Mouse (Mus musculus): ENCODE measurements around the gene Slitrk4. TPM values are rescaled to one million over a fixed set of nuclear protein-coding genes. Genes with fewer than 3 reads are reported as not detected.

Slitrk4 gene
- total RNA-seq (2021): 1 to 10 TPM; 6.2 to 9.2 TPM

- peak; percentile 11 for DNase-seq
These were observed at the start of gene Slitrk4 for GRCm38 (mm10) chrX:64276290-64277125. TSS of gene Slitrk4 (minus strand) at chrX:64276996.

DNA sequence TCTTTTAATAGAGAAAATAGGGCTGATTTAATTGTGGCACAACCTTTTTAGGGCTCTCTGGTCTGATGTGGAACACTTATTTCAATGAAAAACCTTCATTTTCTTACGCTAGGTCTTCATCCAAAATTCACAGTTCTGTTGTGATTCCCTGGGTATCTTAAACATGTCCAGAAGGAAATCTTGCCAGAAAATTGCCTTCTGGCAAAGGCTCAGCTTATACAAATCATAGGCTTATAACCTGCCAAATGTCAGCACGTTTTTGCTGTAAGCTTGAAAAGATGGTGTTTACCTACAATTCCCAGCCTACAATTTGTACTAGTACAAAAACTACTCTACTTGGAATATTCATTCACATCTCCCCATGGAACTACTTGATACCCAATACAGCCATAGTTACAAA lies 42.7 kb upstream of the Slitrk4 start:
- no peak for DNase-seq

DNA sequence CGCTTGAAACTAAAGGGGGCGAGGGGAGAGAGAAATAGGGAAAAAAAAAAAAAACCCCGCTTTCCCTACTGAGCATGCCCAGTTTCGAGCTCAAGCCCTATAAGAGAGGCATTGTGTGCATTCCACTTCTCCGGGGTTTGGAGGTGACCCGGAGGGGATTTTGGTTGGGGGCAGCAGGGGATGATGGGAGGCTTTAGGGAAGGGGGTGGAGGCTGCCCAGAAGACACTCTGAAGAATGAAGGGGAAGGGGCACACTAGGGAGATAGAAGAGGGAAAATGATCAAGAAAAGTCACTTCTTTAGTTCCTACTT lies 1.1 kb upstream of the Slitrk4 start:
- DNase-seq: no peak

DNA sequence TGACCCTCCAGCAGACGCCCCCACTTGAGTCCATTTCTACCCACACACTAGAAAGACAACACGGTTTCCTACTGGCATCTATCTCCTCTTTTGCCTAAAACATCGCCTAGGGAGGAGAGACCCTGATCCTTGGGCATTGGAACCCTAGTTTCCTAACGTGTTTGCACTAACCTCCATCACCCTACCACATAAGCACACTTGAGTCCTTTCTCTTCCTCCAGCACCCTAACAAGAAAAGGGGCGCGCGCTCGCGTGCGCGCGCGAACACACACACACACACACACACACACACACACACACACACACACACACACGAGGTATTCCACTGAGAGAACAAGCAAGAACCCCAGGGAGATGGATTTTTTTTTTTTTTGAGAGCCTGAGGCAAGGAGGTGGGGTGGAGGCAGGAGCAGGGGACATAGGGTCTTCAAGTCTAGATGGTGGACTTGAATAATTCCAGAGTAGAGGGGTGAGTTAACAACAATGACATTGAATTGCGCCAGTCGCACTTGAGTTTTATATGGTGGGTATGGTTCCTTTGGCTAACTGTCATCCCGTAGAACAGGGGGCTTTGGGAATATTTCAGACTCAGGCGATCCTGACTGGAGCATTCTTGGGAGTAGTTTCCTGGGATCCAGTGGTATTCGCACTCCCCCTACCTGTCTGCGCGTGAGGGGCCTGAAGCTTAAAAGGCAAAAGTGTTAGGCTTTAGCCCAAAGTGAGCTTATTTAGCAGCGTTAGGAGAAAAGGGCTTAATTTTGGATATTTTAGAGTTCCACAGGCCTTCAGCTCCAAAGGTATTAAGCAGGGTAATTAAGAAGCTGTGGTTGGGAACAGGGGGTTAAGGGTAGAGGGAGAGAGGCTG lies 562 bp upstream of the Slitrk4 start:
- DNase-seq: no peak

DNA sequence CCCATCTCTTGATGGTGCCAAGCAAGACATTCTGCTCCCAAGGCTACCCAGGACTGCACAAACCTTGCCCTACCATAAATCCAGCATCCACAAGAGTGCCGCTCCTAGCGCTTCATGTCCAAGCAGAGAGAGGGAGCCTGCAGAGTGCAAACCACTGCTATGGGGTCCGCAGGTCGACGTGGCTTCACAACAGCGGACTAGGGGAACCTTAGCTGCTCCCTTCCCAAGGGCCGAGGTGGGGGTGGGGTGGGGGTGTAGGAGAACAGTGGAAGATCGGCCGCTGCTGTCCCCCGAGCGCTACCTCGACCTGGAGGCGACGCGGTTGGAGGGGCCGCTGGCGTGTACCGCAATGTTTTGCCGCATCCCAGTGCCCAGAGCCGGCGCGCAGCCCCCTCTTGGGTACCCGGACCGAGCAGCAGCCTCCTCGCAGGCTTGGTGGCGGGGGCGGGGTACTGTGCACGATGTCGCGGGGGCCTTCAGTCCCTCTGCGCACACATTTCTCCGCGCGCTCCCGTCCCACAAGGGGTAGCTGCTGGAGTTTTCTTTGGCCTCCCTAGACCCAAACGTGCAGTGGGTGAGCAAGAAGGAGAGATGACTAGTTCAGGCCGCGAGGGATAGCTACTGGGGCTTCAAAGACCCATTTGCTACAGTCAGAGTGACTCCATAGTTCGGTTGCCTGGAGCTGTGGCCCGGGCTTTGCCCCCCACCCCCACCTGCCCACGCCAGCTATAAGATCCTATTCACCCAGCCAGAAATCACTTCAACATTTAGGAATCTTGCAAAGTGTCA lies 1.1 kb downstream of the Slitrk4 start:
- DNase-seq: no peak

- DNase-seq: no peak
These were observed 13.3 kb downstream of the Slitrk4 start for GRCm38 (mm10) chrX:64263481-64263880.

Other genes starting within 250 kb of the Slitrk4 start
- not detected for gene Gm6760, start 124.8 kb downstream of the Slitrk4 start, total RNA-seq (2021)
- not detected for gene 3830417A13Rik, start 103.4 kb downstream of the Slitrk4 start, total RNA-seq (2021)

All from heart, postnatal 4 days (tissue).